In genomic region chr7:139085629-139086194, GRCm38 (mm10) we compare ENCODE assay signal across 8 mouse cellular contexts. TPM values are rescaled to one million over a fixed set of nuclear protein-coding genes. Genes with fewer than 3 reads are reported as not detected.
DNase-seq lines count a peak whose midpoint lies in the region; ATAC-seq and TF ChIP-seq lines count a peak whose summit lies in the region.

Dpysl4 (plus strand) TSS chr7:139086001.

- H3K4me1 ChIP-seq in intestine, embryonic 14.5 days (replicated peaks; ENCODE audit: control insufficient read depth, insufficient read depth, low read length) = peaks cover 4% of the 10 kb centered on the region; the same call in 1 of the 2 replicates
- H3K4me1 ChIP-seq in midbrain, embryonic 10.5 days = peaks cover 48% of the 10 kb centered on the region
- peaks cover 13% of the 10 kb centered on the region; the same call in 1 of the 2 replicates for H3K4me1 ChIP-seq in stomach, embryonic 15.5 days

- no peaks in the 10 kb centered on the region for H3K9me3 ChIP-seq in intestine, embryonic 14.5 days (ENCODE audit: control insufficient read depth, low read length)
- H3K9me3 ChIP-seq in midbrain, embryonic 10.5 days (replicated peaks) = no peaks in the 10 kb centered on the region
- no peaks in the 10 kb centered on the region for H3K9me3 ChIP-seq in stomach, embryonic 15.5 days

- peak within 1 kb of the TSS; percentile 74 for H3K4me3 ChIP-seq in gastrocnemius, adult 2 months
- H3K4me3 ChIP-seq in intestine, embryonic 14.5 days (ENCODE audit: low read depth, low read length) = peak within 1 kb of the TSS; percentile 64
- H3K4me3 ChIP-seq in midbrain, embryonic 10.5 days = peak within 1 kb of the TSS; percentile 94
- peak within 1 kb of the TSS; percentile 59 for H3K4me3 ChIP-seq in stomach, embryonic 15.5 days (replicated peaks)

- no peak for TF ChIP-seq CTCF in gastrocnemius, adult 2 months (IDR thresholded peaks at IDR 0.05)

- intact Hi-C loops in gastrocnemius, adult 2 months (cut with DNase I) = no loop called here
- intact Hi-C loops in left cerebral cortex, postnatal 10 days (cut with DNase I) = no loop called here

- H3K27me3 ChIP-seq in intestine, embryonic 14.5 days (replicated peaks; ENCODE audit: control insufficient read depth, insufficient read depth, low read length) = peaks cover 18% of the 10 kb centered on the region; the same call in 1 of the 2 replicates
- H3K27me3 ChIP-seq in midbrain, embryonic 10.5 days (ENCODE audit: low read depth, poor library complexity, severe bottlenecking) = peaks cover 42% of the 10 kb centered on the region
- peaks cover 35% of the 10 kb centered on the region for H3K27me3 ChIP-seq in stomach, embryonic 15.5 days (replicated peaks)

- peak within 1 kb of the TSS; percentile 76 for H3K4me2 ChIP-seq in intestine, embryonic 14.5 days (ENCODE audit: low read length)
- peak within 1 kb of the TSS; percentile 87 for H3K4me2 ChIP-seq in stomach, embryonic 15.5 days

- WGBS in intestine, embryonic 14.5 days = 7% methylated on average over 31 of the region's 32 CpGs
- 6% methylated on average over 32 of the region's 32 CpGs for WGBS in midbrain, embryonic 10.5 days
- 6% methylated on average over 32 of the region's 32 CpGs for WGBS in stomach, embryonic 15.5 days

- ATAC-seq in intestine, embryonic 14.5 days (replicated peaks; ENCODE audit: low FRiP score, low TSS enrichment, low read depth) = peak; percentile 85
- peak; percentile 63; the same call in 1 of the 2 replicates for ATAC-seq in stomach, embryonic 15.5 days (ENCODE audit: insufficient read depth, low FRiP score, low read depth)

- H3K9ac ChIP-seq in intestine, embryonic 14.5 days (ENCODE audit: low read length) = peak within 1 kb of the TSS; percentile 67
- peak within 1 kb of the TSS; percentile 34 for H3K9ac ChIP-seq in stomach, embryonic 15.5 days

- peak; percentile 42 to 55 for DNase-seq in adrenal gland, adult 18-20 months (ENCODE audit: low spot score in 2 of 2)
- peak; percentile 96 to 98 for DNase-seq in cerebellum, postnatal 25 days
- DNase-seq in gastrocnemius, adult 2 months = peak; percentile 64
- no peak for DNase-seq in intestine, embryonic 14.5 days (ENCODE audit: low spot score)
- peak; percentile 86 to 89 for DNase-seq in left cerebral cortex, postnatal 10 days (ENCODE audit: extremely low spot score in 1 of 2, low spot score in 2 of 2)
- DNase-seq in midbrain, embryonic 10.5 days (ENCODE audit: low spot score) = peak; percentile 88
- no peak for DNase-seq in B cell, adult 2 months

- peaks cover 9% of the 10 kb centered on the region; the same call in 1 of the 2 replicates for H3K36me3 ChIP-seq in intestine, embryonic 14.5 days (ENCODE audit: control insufficient read depth, insufficient read depth, low read length)
- H3K36me3 ChIP-seq in midbrain, embryonic 10.5 days = peaks cover 30% of the 10 kb centered on the region
- no peaks in the 10 kb centered on the region for H3K36me3 ChIP-seq in stomach, embryonic 15.5 days

- peak within 1 kb of the TSS; percentile 35; the same call in 1 of the 2 replicates for H3K27ac ChIP-seq in gastrocnemius, adult 2 months
- H3K27ac ChIP-seq in intestine, embryonic 14.5 days (ENCODE audit: low read depth) = no peak within 1 kb of the TSS
- peak within 1 kb of the TSS; percentile 96 for H3K27ac ChIP-seq in midbrain, embryonic 10.5 days (replicated peaks)
- no peak within 1 kb of the TSS for H3K27ac ChIP-seq in stomach, embryonic 15.5 days

RNA-seq across cellular contexts. Expression of gene Dpysl4, which starts in this region (rescaled TPM):
- under 1 TPM; 0.22 to 0.70 TPM for total RNA-seq in adrenal gland, adult 18-20 months (2021)
- under 1 TPM; 0.23 to 0.75 TPM for total RNA-seq in gastrocnemius, adult 2 months (2021)
- 28.5 and 30.0 TPM in 2 replicates for polyA plus RNA-seq in intestine, embryonic 14.5 days (2014; fragmentation: Nextera tagmentation; extraction: Ambion mirVana)
- total RNA-seq in left cerebral cortex, postnatal 10 days (2021) = 100 to 1,000 TPM; 119 to 126 TPM
- polyA plus RNA-seq in midbrain, embryonic 10.5 days (2016; fragmentation: Nextera tagmentation; extraction: Ambion mirVana) = 107 and 159 TPM in 2 replicates
- 14.3 and 14.7 TPM in 2 replicates for polyA plus RNA-seq in stomach, embryonic 15.5 days (2015; fragmentation: Nextera tagmentation; extraction: Ambion mirVana)

Comparison
In these comparisons a context has a peak if more than half of its experiments do, and no peak if none do; other contexts are left out.
1. RNA of gene Dpysl4 (total RNA-seq): 119 to 126 TPM in left cerebral cortex, postnatal 10 days; 0.23 to 0.75 TPM in gastrocnemius, adult 2 months and 0.22 to 0.70 TPM in adrenal gland, adult 18-20 months; every median in the first group is over 10 times any median in the second.
2. Peak in DNase-seq in adrenal gland, adult 18-20 months; RNA of the gene not detected or under 1 TPM.
3. Peak in DNase-seq, H3K4me3 ChIP-seq and H3K27ac ChIP-seq in gastrocnemius, adult 2 months; RNA of the gene not detected or under 1 TPM.
4. DNase-seq: peak in cerebellum, postnatal 25 days (2 of 2), left cerebral cortex, postnatal 10 days (2 of 2) and midbrain, embryonic 10.5 days (single experiment); none in intestine, embryonic 14.5 days (single experiment) and B cell, adult 2 months (0 of 2).
5. Peak in every context shown above with its lines, with median percentiles within 50 percentile points of each other: H3K4me3 ChIP-seq.